Mouse (Mus musculus): ENCODE measurements around the gene 1700013G24Rik. TPM values are rescaled to one million over a fixed set of nuclear protein-coding genes. Genes with fewer than 3 reads are reported as not detected.

Gene 1700013G24Rik
- total RNA-seq, 2 experiments from 2014 or later, result not detected

- Histone ChIP-seq H3K27ac (no peak overlapping the region), H3K4me3 (no peak overlapping the region)
- DNase-seq (ENCODE audit: extremely low spot score in 1 of 2, low spot score in 2 of 2), result peak; percentile 68 to 82
- intact Hi-C loops (cut with DNase I), result loop anchor here (1.0 to 5.0 kb wide), 3 partner anchors 102 to 149 kb away; partner anchors contain the start of gene Usp48
- TF ChIP-seq CTCF (IDR thresholded peaks at IDR 0.05), result peak; percentile 90
Observed at GRCm38 (mm10) chr4:137443625-137444024, 9.5 kb upstream of the 1700013G24Rik start.

- intact Hi-C loops (cut with DNase I), result no loop called here
Observed at GRCm38 (mm10) chr4:137445881-137446280, 7.2 kb upstream of the 1700013G24Rik start.

GRCm38 (mm10) chr4:137447363-137448196 lies 5.5 kb upstream of the 1700013G24Rik start:
- intact Hi-C loops (cut with DNase I), result no loop called here
- DNase-seq (ENCODE audit: extremely low spot score in 1 of 2, low spot score in 2 of 2), result no peak
- Histone ChIP-seq H3K27ac (no peak overlapping the region), H3K4me3 (no peak overlapping the region)
- TF ChIP-seq CTCF (IDR thresholded peaks at IDR 0.05), result no peak

More at GRCm38 (mm10) chr4:137445881-137446280, 7.2 kb upstream of the 1700013G24Rik start:
- H3K27ac ChIP-seq, result no peak overlapping the region
- no peak for DNase-seq (ENCODE audit: extremely low spot score in 1 of 2, low spot score in 2 of 2)
- no peak overlapping the region for H3K4me3 ChIP-seq
- TF ChIP-seq CTCF (IDR thresholded peaks at IDR 0.05), result no peak

- no peak overlapping the region for H3K27ac ChIP-seq
- intact Hi-C loops (cut with DNase I), result no loop called here
- no peak overlapping the region for H3K4me3 ChIP-seq
- TF ChIP-seq CTCF (IDR thresholded peaks at IDR 0.05), result no peak
- peak; percentile 26 to 37 for DNase-seq (ENCODE audit: extremely low spot score in 1 of 2, low spot score in 2 of 2)
Observed at GRCm38 (mm10) chr4:137448197-137448596, 4.9 kb upstream of the 1700013G24Rik start.

- no peak for DNase-seq (ENCODE audit: extremely low spot score in 1 of 2, low spot score in 2 of 2)
- no peak overlapping the region for H3K27ac ChIP-seq
- intact Hi-C loops (cut with DNase I), result no loop called here
- no peak overlapping the region for H3K4me3 ChIP-seq
- no peak for TF ChIP-seq CTCF (IDR thresholded peaks at IDR 0.05)
Observed at GRCm38 (mm10) chr4:137448641-137449040, 4.4 kb upstream of the 1700013G24Rik start.

GRCm38 (mm10) chr4:137449132-137449531 lies 4.0 kb upstream of the 1700013G24Rik start:
- no peak overlapping the region for H3K27ac ChIP-seq
- H3K4me3 ChIP-seq, result no peak overlapping the region
- DNase-seq (ENCODE audit: extremely low spot score in 1 of 2, low spot score in 2 of 2), result no peak
- intact Hi-C loops (cut with DNase I), result no loop called here
- no peak for TF ChIP-seq CTCF (IDR thresholded peaks at IDR 0.05)

GRCm38 (mm10) chr4:137449715-137450114 lies 3.4 kb upstream of the 1700013G24Rik start:
- intact Hi-C loops (cut with DNase I), result no loop called here
- no peak for TF ChIP-seq CTCF (IDR thresholded peaks at IDR 0.05)
- Histone ChIP-seq H3K4me3 (no peak overlapping the region), H3K27ac (no peak overlapping the region)
- no peak for DNase-seq (ENCODE audit: extremely low spot score in 1 of 2, low spot score in 2 of 2)

GRCm38 (mm10) chr4:137452190-137452589 lies 894 bp upstream of the 1700013G24Rik start:
- intact Hi-C loops (cut with DNase I), result no loop called here
- TF ChIP-seq CTCF (IDR thresholded peaks at IDR 0.05), result no peak
- DNase-seq (ENCODE audit: extremely low spot score in 1 of 2, low spot score in 2 of 2), result no peak
- no peak overlapping the region for H3K27ac ChIP-seq
- no peak overlapping the region for H3K4me3 ChIP-seq

- no peak for TF ChIP-seq CTCF (IDR thresholded peaks at IDR 0.05)
- no peak overlapping the region for H3K4me3 ChIP-seq
- H3K27ac ChIP-seq, result no peak overlapping the region
- intact Hi-C loops (cut with DNase I), result no loop called here
- no peak for DNase-seq (ENCODE audit: extremely low spot score in 1 of 2, low spot score in 2 of 2)
Observed at GRCm38 (mm10) chr4:137454582-137454981, 1.5 kb downstream of the 1700013G24Rik start.

- DNase-seq (ENCODE audit: extremely low spot score in 1 of 2, low spot score in 2 of 2), result no peak
- intact Hi-C loops (cut with DNase I), result no loop called here
- no peak overlapping the region for H3K27ac ChIP-seq
- no peak for TF ChIP-seq CTCF (IDR thresholded peaks at IDR 0.05)
- H3K4me3 ChIP-seq, result no peak overlapping the region
Observed at GRCm38 (mm10) chr4:137456581-137456980, 3.5 kb downstream of the 1700013G24Rik start.

GRCm38 (mm10) chr4:137457292-137457691 lies 4.2 kb downstream of the 1700013G24Rik start:
- DNase-seq (ENCODE audit: extremely low spot score in 1 of 2, low spot score in 2 of 2), result no peak
- TF ChIP-seq CTCF (IDR thresholded peaks at IDR 0.05), result no peak
- intact Hi-C loops (cut with DNase I), result no loop called here
- H3K27ac ChIP-seq, result no peak overlapping the region
- no peak overlapping the region for H3K4me3 ChIP-seq

- H3K4me3 ChIP-seq, result no peak overlapping the region
- H3K27ac ChIP-seq, result no peak overlapping the region
- no peak for DNase-seq (ENCODE audit: extremely low spot score in 1 of 2, low spot score in 2 of 2)
- TF ChIP-seq CTCF (IDR thresholded peaks at IDR 0.05), result no peak
- intact Hi-C loops (cut with DNase I), result no loop called here
Observed at GRCm38 (mm10) chr4:137458310-137458709, 5.2 kb downstream of the 1700013G24Rik start.

GRCm38 (mm10) chr4:137458861-137459260 lies 5.8 kb downstream of the 1700013G24Rik start:
- H3K4me3 ChIP-seq, result no peak overlapping the region
- intact Hi-C loops (cut with DNase I), result no loop called here
- no peak for TF ChIP-seq CTCF (IDR thresholded peaks at IDR 0.05)
- no peak for DNase-seq (ENCODE audit: extremely low spot score in 1 of 2, low spot score in 2 of 2)
- no peak overlapping the region for H3K27ac ChIP-seq
